Mouse (Mus musculus) B cell, adult 67 days (primary cell): ENCODE data around the gene Ccdc106. TPM values are rescaled to one million over a fixed set of nuclear protein-coding genes. Genes with fewer than 3 reads are reported as not detected.

Experiments
- total RNA-seq, 2 experiments: library from RNA; stranded (reverse); gene quantifications; 4 replicates each; pipeline ENCODE4 v1.2.4; 2023

Ccdc106 gene
- total RNA-seq, result not detected

DNA sequence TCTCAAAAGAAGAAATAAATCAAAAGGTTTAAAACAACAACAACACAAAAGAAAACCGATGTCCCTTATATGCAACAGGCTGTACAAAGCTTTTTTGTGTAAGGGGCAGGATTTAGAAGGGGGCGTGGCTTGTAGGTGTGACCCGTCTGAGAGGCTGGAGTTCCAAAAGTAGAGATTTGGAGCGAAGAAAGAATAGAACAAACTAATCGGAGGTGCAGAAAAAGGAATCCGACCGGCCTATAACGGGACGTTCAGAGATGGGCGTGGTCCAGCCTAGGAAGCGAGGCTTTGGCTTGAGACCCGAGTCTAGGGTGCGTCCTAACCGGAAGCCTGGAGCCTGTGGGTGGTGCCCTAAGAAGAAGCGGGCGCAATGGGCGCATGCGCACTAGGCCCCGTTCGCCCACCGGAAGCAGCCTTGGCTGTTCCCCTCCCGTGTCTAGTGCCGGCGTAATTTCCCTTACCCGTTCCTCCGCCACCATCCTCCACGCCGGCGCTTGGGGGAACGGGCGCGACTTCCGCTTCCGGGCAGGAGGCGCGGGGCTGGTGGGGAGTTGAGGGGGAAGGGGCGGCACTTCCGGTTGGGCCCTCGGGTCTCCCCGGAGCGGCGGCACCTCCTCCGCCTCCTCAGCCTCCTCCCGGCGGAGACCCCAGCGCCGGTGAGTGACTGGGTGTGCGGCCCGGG, at the start of gene Ccdc106, which contains the start of gene Zfp865:
TSS of gene Ccdc106 (plus strand) at position 554 of the 682 bp plus-strand sequence.
TSS of gene Zfp865 (plus strand) at position 377 of the 682 bp plus-strand sequence.

DNA sequence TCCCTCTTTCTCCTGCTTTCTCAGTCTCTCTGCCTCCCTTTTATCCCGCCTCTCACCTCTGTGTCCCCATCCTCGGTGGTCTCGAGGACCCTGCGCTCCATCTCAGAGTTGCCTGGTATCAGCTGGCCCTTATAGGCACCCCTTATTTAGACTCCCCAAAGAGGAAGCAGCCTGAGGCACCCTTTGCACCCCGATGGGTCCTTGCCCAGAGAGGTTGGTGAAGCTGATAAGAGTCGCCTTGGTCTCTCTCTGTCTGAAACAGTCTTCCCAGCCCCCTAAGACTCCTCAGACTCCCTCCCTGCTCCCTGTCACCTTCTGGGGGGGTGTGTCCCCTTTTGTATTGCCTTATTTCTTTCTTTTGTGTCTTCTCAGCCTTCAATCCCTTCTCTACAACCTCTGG, 49.3 kb upstream of the Ccdc106 start, which contains the start of gene Sbk3:
TSS of gene Sbk3 (minus strand) at position 101 of the 400 bp plus-strand sequence.

DNA sequence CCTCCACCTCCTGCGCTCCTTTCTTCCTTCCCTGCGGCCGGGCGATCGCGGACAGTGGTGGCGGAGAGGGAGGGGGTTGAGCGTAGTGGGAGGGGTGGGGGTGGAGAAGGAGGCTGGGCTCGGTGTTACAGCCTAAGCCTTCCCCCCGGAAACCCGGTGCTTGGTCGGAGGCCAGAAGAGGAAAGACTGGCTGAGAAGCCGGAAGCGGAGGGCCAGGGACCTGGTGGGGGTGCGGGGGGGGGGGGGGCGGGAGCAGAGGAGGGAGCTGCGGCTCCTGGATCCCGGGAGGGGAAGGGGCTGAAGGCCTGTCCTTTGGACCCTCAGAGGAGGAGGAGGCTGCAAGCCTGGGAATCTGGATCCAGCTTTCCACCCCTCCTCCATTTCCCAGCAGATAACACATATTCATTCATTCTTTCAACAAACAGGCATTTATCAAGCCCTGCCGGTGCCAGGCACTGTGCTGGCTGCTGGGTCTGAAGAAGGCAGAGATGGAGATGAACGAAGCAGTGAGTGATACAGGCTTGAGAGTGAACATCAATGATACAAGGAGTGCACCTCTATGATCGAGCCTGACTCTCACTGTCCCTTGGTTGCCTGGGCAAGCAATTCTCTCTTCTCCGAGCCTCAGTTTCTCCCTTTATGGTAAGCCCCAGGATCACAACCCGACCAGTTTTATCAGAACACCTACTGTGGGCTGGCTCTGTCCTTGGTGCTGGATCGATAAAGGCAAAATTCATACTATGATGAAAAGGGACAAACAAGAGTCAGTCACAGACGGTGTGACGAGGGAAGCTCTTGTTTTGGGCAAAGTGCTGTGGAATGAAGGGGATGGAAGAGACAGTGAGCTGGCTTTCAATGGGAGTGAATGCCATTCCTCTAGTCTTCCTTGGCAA, 24.1 kb upstream of the Ccdc106 start, which contains the start of gene Zfp579:
TSS of gene Zfp579 (minus strand) at position 156 of the 893 bp plus-strand sequence.

DNA sequence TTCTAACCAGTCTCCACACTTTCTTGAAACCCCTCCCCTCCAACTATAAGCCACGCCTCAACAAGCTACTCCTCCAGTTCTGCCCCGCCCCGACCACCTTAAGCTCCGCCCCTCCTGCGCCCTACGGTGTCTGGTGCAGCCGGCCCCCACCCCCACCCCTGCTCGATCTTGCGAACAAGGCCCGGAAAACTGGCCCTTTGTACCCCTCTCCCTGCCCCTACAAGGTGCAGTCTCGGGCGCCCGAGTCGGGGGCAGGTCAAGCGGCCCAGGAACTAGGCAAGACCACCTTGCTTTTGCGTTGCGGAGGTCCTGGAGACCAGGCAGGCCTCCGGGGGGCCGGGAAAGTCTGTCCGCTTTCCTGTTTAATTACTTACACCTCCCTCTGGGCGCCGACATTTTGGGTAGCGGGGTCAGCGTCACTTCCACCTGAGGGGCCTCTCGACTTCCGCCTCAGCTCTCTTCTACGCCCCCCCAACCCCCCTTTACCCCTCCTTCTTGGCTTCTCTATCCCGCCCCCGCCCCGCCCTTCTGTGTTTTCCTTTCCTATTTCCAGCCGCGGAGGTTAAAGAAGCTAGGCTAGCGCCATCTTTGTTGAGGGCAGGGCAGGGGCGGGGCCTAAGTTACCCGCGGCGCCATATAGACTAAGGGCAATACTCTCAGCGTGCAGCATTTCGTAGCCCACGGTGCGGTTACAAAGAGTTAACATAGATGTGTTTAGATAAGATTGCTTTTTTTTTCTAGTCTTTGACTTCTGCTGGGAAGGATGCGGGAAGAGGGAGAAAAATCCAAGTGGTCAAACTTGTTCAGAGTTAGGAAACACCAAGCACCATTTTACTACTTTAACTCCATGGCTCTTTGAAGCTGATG, 5.9 kb upstream of the Ccdc106 start, which contains the start of the genes Zfp524 and Fiz1:
TSS of gene Zfp524 (plus strand) at position 165 of the 867 bp plus-strand sequence.
TSS of gene Fiz1 (minus strand) at position 447 of the 867 bp plus-strand sequence.

DNA sequence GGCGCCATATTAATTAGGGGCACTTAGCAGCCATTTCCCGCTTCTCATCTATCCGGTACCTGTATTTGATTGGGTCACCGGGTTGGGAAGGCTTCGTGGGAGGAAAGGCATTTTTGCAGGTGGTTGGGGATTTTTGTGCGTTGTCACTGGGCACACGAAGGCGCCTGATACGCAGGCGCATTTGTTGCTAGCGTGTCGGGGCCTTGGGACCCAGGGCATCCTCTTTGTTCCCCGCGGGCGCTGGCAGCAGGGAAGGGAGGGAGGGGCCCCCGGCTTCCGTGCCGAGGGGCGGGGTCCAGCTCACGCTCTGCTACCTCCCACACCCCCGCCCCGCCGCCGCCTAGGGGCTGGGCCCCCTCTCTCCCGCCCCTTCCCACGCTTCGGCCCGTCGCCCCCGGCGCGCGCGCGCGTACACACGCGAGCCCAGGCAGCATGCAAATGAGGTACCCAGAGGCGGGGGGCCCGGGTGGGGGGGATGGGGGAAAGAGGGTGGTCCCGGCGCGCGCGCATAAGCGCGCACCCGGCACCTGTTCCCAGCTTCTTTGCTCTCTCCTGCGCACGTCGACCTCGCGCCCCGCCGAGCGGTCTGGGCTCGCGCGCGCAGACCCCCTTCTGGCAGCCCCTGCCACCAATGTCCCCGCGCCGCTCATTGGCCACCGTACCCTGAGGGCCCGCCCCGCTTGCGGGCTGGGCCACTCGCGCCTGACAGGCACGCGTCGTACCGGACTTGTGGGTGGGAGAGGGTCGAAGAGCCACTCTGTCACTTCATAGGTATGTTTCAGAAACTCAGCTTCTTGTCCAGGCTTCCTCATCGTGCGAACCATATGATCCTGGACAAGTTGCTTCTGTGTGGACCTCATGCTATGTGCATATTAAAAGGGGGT, 5.0 kb upstream of the Ccdc106 start, which contains the start of gene Gm44973:
TSS of gene Gm44973 (plus strand) at position 379 of the 884 bp plus-strand sequence.

DNA sequence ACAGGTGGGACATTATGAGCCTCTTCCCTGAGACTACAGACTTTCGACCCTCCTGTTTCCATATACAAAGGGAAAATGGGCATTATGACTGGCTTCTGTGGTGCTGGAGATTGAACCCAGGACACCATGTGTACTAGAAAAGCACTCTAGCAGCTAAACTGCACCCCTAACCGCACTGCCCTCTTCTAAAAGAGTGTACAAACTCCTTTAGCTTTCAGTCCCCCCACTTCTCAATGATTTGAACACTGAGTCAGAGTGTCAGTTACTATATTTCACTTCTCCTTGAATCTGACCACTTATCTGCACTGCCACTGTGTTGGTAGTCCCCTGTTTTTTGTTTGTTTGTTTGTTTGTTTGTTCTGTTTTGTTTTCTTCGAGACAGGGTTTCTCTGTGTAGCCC, 13.5 kb downstream of the Ccdc106 start, which contains the start of gene 4632433K11Rik:
TSS of gene 4632433K11Rik (plus strand) at position 301 of the 400 bp plus-strand sequence.

DNA sequence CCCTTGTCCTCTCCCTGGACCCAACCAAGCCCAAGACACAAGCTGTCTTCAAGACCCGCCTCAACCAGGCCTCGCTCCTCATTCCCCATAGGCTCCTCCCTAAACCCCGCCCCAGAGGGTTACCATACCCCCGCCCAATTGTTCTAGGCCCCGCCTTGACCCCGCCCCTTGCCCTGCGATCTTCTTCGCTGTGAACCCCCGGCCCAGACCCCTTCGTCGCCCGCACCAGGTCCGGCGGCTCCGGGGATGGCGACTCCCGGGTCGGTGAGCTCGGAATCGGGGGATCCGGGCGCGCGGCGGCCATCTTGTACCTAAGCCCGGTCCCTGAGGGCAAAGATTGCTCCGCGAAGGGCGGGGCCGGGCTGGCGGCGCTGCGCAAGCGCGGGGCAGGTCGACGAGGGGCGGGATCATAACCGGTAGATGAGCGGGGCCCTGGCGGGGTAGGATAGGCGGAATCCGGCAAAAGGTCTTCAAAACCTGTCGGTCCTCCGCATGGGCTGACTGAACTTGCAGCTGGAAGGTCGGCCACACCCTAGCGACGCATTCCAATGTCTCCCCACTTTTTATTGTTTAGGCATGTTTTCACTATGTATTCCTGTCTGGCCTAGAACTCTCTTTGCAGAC, 17.9 kb downstream of the Ccdc106 start, which contains the start of gene Zfp784:
TSS of gene Zfp784 (minus strand) at position 338 of the 624 bp plus-strand sequence.

DNA sequence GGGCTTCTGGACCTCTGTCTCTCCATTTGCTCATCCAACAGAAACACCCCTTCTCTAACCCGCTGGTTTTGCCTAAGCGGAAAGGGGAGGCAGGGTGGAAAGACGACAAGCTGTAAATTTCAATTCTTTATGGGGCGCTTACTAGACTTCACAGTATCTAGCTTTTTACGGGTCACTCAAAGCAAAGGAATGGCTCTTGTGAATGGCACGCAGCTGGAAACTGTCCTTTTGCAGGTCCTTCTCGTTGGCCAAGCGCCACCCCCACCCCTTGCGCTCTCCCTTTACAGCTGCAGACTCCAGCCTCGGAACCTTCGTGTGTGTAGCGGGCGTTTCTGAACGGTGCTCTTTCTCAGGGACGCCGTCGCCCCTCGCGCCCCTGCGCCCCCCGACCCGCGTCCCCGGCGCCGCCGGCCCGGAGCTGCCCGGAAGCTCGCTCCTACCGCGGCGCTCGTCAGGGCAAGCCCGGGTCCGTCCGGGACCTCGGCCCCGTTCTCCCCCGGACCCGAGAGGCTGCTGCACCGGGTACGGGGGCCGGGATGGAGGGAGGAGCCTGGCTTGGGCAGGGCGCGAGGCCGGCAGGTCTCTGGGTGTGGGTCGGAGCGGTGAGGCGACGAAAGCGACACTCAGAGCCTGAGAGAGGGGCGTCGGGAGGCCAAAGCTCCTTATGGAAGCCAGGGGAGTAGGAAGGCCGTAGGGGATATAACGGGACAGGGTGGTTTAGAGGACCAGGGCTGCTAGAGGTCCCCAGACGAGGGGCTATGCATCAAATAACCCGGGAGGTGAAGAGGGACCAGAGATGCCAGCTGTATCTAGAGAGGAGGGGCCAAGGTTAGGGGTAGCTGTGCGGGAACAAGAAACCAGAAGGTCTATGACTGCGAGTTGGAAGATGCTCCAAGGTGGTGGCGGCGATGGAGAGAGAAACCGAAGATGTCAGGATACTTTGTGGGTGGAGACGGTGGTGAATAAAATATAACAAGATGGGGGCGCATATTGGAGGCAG, 31.1 kb downstream of the Ccdc106 start, which contains the start of gene Zfp580:
TSS of gene Zfp580 (plus strand) at position 346 of the 1,000 bp plus-strand sequence.

DNA sequence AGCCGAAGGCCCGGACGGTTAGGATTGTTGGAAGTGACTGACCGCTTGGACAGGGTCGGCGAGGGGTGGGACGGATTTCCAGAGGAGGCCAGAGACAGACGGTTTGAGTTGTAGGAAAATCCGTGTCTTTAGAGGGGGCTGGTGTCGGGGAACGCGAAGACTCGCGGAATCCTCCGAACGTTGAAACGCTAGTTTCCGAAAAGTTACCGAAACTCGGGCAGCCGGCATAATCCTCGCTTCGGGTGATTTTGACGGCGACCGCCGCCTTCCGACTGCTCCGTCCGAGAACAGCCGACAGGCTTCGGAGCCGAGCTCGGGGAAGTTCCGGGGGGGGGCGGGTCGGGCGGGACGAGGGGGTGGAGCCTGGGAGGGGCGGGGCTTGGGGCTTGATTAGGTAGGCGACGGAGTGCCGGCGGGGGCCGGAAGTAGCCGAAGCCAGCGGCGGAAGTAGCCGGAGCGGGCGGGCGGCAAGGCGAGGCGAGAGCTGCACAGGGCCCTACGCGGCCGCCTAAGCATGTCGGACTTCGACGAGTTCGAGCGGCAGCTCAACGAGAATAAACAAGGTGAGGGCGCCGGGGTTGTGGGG, 41.5 kb downstream of the Ccdc106 start, which contains the start of gene U2af2:
TSS of gene U2af2 (plus strand) at position 370 of the 586 bp plus-strand sequence.

DNA sequence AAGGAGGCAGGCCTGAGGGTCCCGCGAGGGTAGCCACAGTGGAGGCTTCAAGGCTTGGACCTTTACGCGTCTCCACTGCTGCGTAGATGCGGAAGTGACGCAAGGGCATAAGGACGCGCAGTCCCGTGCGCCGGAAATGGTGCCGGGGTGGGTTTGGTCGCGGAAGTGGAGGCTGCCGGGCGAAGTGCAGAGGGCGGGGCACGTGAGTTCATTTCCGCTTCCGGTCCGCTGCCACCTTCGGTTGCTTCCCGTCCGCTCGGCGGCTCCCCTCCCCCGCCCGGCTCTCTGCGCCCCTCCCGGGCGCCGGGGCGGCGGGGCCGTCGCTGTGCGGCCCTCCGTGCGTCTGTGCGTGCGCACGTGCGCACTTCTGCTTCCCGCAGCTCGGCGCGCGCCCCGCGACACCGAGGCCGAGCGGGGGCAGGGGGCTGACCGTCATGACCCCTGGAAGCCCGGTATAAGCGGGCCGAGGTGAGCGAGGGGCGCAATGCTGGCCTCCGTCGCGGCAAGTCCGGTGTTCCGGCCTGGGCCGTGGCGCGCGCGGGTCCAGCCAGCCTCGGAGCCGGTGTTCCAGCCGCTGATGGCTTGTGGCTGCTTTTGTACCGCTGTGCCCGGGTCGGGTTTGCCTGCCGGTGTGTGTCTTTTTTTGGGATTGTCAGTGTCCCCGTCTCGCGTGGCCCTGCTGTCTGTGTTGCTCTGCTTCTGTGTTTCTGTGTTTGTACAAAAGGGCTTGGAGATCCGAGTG, 59.8 kb downstream of the Ccdc106 start, which contains the start of gene Epn1:
TSS of gene Epn1 (plus strand) at position 226 of the 742 bp plus-strand sequence.

Other genes with a start within 250 kb of the Ccdc106 start
- not detected for gene Fam71e2, start 249.3 kb upstream of the Ccdc106 start, total RNA-seq
- gene Il11, start 237.7 kb upstream of the Ccdc106 start, total RNA-seq, result not detected
- not detected for gene Tmem190, start 237.6 kb upstream of the Ccdc106 start, total RNA-seq
- gene Tmem238, start 230.9 kb upstream of the Ccdc106 start, total RNA-seq, result 1 to 10 TPM; 2.2 to 3.2 TPM
- gene Rpl28, start 227.7 kb upstream of the Ccdc106 start, total RNA-seq, result 1,000 to 10,000 TPM; 1,616 to 1,738 TPM
- 100 to 1,000 TPM; 115 to 155 TPM for gene Ube2s, start 208.0 kb upstream of the Ccdc106 start, total RNA-seq
- gene Shisa7, start 175.9 kb upstream of the Ccdc106 start, total RNA-seq, result 1 to 10 TPM; 1.5 to 2.2 TPM
- 10 to 100 TPM in 1 of 2 experiments, 1 to 10 TPM in 1; 8.1 to 13.1 TPM for gene Isoc2b, start 150.3 kb upstream of the Ccdc106 start, total RNA-seq
- gene Isoc2a, start 143.4 kb upstream of the Ccdc106 start, total RNA-seq, result 10 to 100 TPM; 11.1 to 11.2 TPM
- gene Gm36210, start 114.0 kb upstream of the Ccdc106 start, total RNA-seq, result not detected
- gene Zfp628, start 105.3 kb upstream of the Ccdc106 start, total RNA-seq, result 10 to 100 TPM; 32.8 to 34.2 TPM
- gene Nat14, start 98.5 kb upstream of the Ccdc106 start, total RNA-seq, result 10 to 100 TPM in 1 of 2 experiments, 1 to 10 TPM in 1; 6.6 to 10.6 TPM
- under 1 TPM in 1 of 2 experiments, not detected in 1; 0.41 TPM for gene Ssc5d, start 94.8 kb upstream of the Ccdc106 start, total RNA-seq
- under 1 TPM; 0.33 to 0.87 TPM for gene Sbk2, start 56.1 kb upstream of the Ccdc106 start, total RNA-seq
- gene Sbk3, start 49.4 kb upstream of the Ccdc106 start, total RNA-seq, result not detected
- gene Zfp579, start 24.4 kb upstream of the Ccdc106 start, total RNA-seq, result 10 to 100 TPM; 20.7 to 31.7 TPM
- 10 to 100 TPM; 10.5 to 12.3 TPM for gene Zfp524, start 6.1 kb upstream of the Ccdc106 start, total RNA-seq
- 10 to 100 TPM; 54.8 to 57.0 TPM for gene Fiz1, start 5.9 kb upstream of the Ccdc106 start, total RNA-seq
- not detected for gene Gm44973, start 5.1 kb upstream of the Ccdc106 start, total RNA-seq
- gene Zfp865, start 177 bp upstream of the Ccdc106 start, total RNA-seq, result 10 to 100 TPM; 47.6 to 56.7 TPM
- gene 4632433K11Rik, start 13.6 kb downstream of the Ccdc106 start, total RNA-seq, result not detected
- gene Zfp784, start 17.9 kb downstream of the Ccdc106 start, total RNA-seq, result 1 to 10 TPM; 5.8 to 7.0 TPM
- gene Zfp580, start 31.0 kb downstream of the Ccdc106 start, total RNA-seq, result 1 to 10 TPM; 4.0 to 4.5 TPM
- 100 to 1,000 TPM; 521 to 558 TPM for gene U2af2, start 41.6 kb downstream of the Ccdc106 start, total RNA-seq
- gene Epn1, start 59.7 kb downstream of the Ccdc106 start, total RNA-seq, result 100 to 1,000 TPM; 220 to 234 TPM
- not detected for gene Rfpl4, start 96.4 kb downstream of the Ccdc106 start, total RNA-seq
- gene Rasl2-9, start 105.4 kb downstream of the Ccdc106 start, total RNA-seq, result 1 to 10 TPM in 1 of 2 experiments, not detected in 1; 1.1 TPM
- not detected for gene Vmn1r55, start 129.1 kb downstream of the Ccdc106 start, total RNA-seq
- not detected for gene Vmn1r56, start 176.2 kb downstream of the Ccdc106 start, total RNA-seq
- gene Vmn1r57, start 197.9 kb downstream of the Ccdc106 start, total RNA-seq, result not detected